In genomic region chr5:31179766-31180630, GRCm38 (mm10) we compare ENCODE assay signal across 8 mouse cellular contexts. TPM values are rescaled to one million over a fixed set of nuclear protein-coding genes. Genes with fewer than 3 reads are reported as not detected.
DNase-seq lines count a peak whose midpoint lies in the region; ATAC-seq and TF ChIP-seq lines count a peak whose summit lies in the region.

Gene Gm29609, minus strand, starts transcription at chr5:31179911.
Gene Gtf3c2, minus strand, starts transcription at chr5:31180144.

- TF ChIP-seq CTCF in E14TG2a.4 (conservative IDR thresholded peaks at IDR 0.05; ENCODE audit: low read length), result no peak
- no peak; the same call in 1 of the 2 replicates for TF ChIP-seq CTCF in heart, postnatal 0 days (IDR thresholded peaks at IDR 0.05; ENCODE audit: low read depth)
- TF ChIP-seq CTCF in testis, adult 2 months (IDR thresholded peaks at IDR 0.05; ENCODE audit: control insufficient read depth, insufficient read depth, insufficient replicate concordance, low read depth, low read length), result no peak

- peak within 1 kb of the TSS; percentile 99 for H3K27ac ChIP-seq in forebrain, embryonic 12.5 days
- H3K27ac ChIP-seq in heart, postnatal 0 days (ENCODE audit: low read depth), result peak within 1 kb of the TSS; percentile 96
- H3K27ac ChIP-seq in liver, embryonic 16.5 days (ENCODE audit: low read length), result peak within 1 kb of the TSS; percentile 99
- peak within 1 kb of the TSS; percentile 98 for H3K27ac ChIP-seq in neural tube, embryonic 13.5 days (replicated peaks)
- peak within 1 kb of the TSS; percentile 82 for H3K27ac ChIP-seq in testis, adult 2 months (ENCODE audit: control insufficient read depth, insufficient read depth, low read depth, low read length)

- H3K27me3 ChIP-seq in E14TG2a.4 (ENCODE audit: insufficient read depth, low read length), result no peaks in the 10 kb centered on the region
- H3K27me3 ChIP-seq in forebrain, embryonic 12.5 days, result no peaks in the 10 kb centered on the region
- H3K27me3 ChIP-seq in heart, postnatal 0 days (ENCODE audit: control insufficient read depth, insufficient read depth, low read length), result no peaks in the 10 kb centered on the region
- H3K27me3 ChIP-seq in liver, embryonic 16.5 days (ENCODE audit: control insufficient read depth, insufficient read depth, low read depth, low read length), result no peaks in the 10 kb centered on the region
- H3K27me3 ChIP-seq in neural tube, embryonic 13.5 days, result no peaks in the 10 kb centered on the region
- no peaks in the 10 kb centered on the region for H3K27me3 ChIP-seq in testis, adult 2 months (ENCODE audit: control insufficient read depth, insufficient read depth, low read length)

- peak; percentile 94 for TF ChIP-seq POLR2A in testis, adult 2 months (IDR thresholded peaks at IDR 0.05; ENCODE audit: control insufficient read depth, low read depth, low read length)

- peak within 1 kb of the TSS; percentile 71 for H3K9ac ChIP-seq in forebrain, embryonic 12.5 days
- peak within 1 kb of the TSS; percentile 81 for H3K9ac ChIP-seq in heart, postnatal 0 days (replicated peaks; ENCODE audit: low read depth, low read length)
- H3K9ac ChIP-seq in liver, embryonic 16.5 days (ENCODE audit: low read depth, low read length), result peak within 1 kb of the TSS; percentile 63
- peak within 1 kb of the TSS; percentile 84 for H3K9ac ChIP-seq in neural tube, embryonic 13.5 days

- no peaks in the 10 kb centered on the region for H3K9me3 ChIP-seq in E14TG2a.4 (ENCODE audit: low read length)
- no peaks in the 10 kb centered on the region for H3K9me3 ChIP-seq in forebrain, embryonic 12.5 days
- no peaks in the 10 kb centered on the region for H3K9me3 ChIP-seq in heart, postnatal 0 days (replicated peaks; ENCODE audit: control insufficient read depth, low read length)
- H3K9me3 ChIP-seq in liver, embryonic 16.5 days (replicated peaks; ENCODE audit: control insufficient read depth, low read length), result no peaks in the 10 kb centered on the region
- no peaks in the 10 kb centered on the region for H3K9me3 ChIP-seq in neural tube, embryonic 13.5 days

- peak; percentile 98 for ATAC-seq in forebrain, embryonic 12.5 days (ENCODE audit: low FRiP score)
- peak; percentile 98 for ATAC-seq in heart, postnatal 0 days (ENCODE audit: insufficient read depth, low read depth)
- peak; percentile 87 for ATAC-seq in liver, embryonic 16.5 days (ENCODE audit: low read depth)
- ATAC-seq in neural tube, embryonic 13.5 days (ENCODE audit: low read depth), result peak; percentile 98

- under 1% methylated on average over 59 of the region's 59 CpGs for WGBS in forebrain, embryonic 12.5 days
- under 1% methylated on average over 59 of the region's 59 CpGs for WGBS in heart, postnatal 0 days
- under 1% methylated on average over 59 of the region's 59 CpGs for whole genome bisulfite sequencing in liver, embryonic 16.5 days (ENCODE audit: insufficient replicate concordance)
- WGBS in neural tube, embryonic 13.5 days, result under 1% methylated on average over 59 of the region's 59 CpGs

- no peak for TF ChIP-seq EP300 in heart, postnatal 0 days (IDR thresholded peaks at IDR 0.05; ENCODE audit: low read depth)

- peak within 1 kb of the TSS; percentile 82 for H3K4me2 ChIP-seq in forebrain, embryonic 12.5 days
- peak within 1 kb of the TSS; percentile 99 for H3K4me2 ChIP-seq in heart, postnatal 0 days (ENCODE audit: low read depth, low read length)
- peak within 1 kb of the TSS; percentile 85 for H3K4me2 ChIP-seq in liver, embryonic 16.5 days (ENCODE audit: low read depth, low read length)
- peak within 1 kb of the TSS; percentile 98 for H3K4me2 ChIP-seq in neural tube, embryonic 13.5 days

- peaks cover 28% of the 10 kb centered on the region for H3K36me3 ChIP-seq in E14TG2a.4 (ENCODE audit: insufficient read depth, low read length)
- peaks cover 6% of the 10 kb centered on the region; the same call in 1 of the 2 replicates for H3K36me3 ChIP-seq in forebrain, embryonic 12.5 days (replicated peaks)
- no peaks in the 10 kb centered on the region; the same call in 1 of the 2 replicates for H3K36me3 ChIP-seq in heart, postnatal 0 days (replicated peaks; ENCODE audit: control insufficient read depth, insufficient read depth, low read length)
- no peaks in the 10 kb centered on the region for H3K36me3 ChIP-seq in liver, embryonic 16.5 days (ENCODE audit: control insufficient read depth, insufficient read depth)
- 0 out of 2 replicates have a peak, but pooled peaks cover 2% of the 10 kb centered on the region for H3K36me3 ChIP-seq in neural tube, embryonic 13.5 days
- no peaks in the 10 kb centered on the region for H3K36me3 ChIP-seq in testis, adult 2 months (ENCODE audit: control insufficient read depth, insufficient read depth, low read length)

- H3K4me1 ChIP-seq in E14TG2a.4 (replicated peaks; ENCODE audit: low read depth, low read length), result peaks cover 56% of the 10 kb centered on the region
- H3K4me1 ChIP-seq in forebrain, embryonic 12.5 days, result peaks cover 20% of the 10 kb centered on the region
- peaks cover 13% of the 10 kb centered on the region for H3K4me1 ChIP-seq in heart, postnatal 0 days (ENCODE audit: control insufficient read depth, insufficient read depth)
- peaks cover 20% of the 10 kb centered on the region for H3K4me1 ChIP-seq in liver, embryonic 16.5 days (ENCODE audit: control insufficient read depth, low read depth, low read length)
- H3K4me1 ChIP-seq in neural tube, embryonic 13.5 days (replicated peaks), result peaks cover 23% of the 10 kb centered on the region
- H3K4me1 ChIP-seq in testis, adult 2 months (ENCODE audit: control insufficient read depth, insufficient read depth, low read length), result no peaks in the 10 kb centered on the region

- peak; percentile 93 for DNase-seq in c-Kit-positive CD71-positive TER-119-positive erythroid progenitor cells, embryonic 14.5 days (ENCODE audit: low spot score)
- DNase-seq in heart, postnatal 0 days (ENCODE audit: low spot score), result peak; percentile 97
- DNase-seq in kidney, postnatal 4 days, result peak; percentile 95 to 97

- H3K4me3 ChIP-seq in E14TG2a.4 (replicated peaks; ENCODE audit: low read length), result peak within 1 kb of the TSS; percentile 100
- peak within 1 kb of the TSS; percentile 84 for H3K4me3 ChIP-seq in forebrain, embryonic 12.5 days (replicated peaks)
- H3K4me3 ChIP-seq in heart, postnatal 0 days (ENCODE audit: low read depth, low read length), result peak within 1 kb of the TSS; percentile 95
- H3K4me3 ChIP-seq in liver, embryonic 16.5 days (ENCODE audit: low read depth, low read length), result peak within 1 kb of the TSS; percentile 96
- H3K4me3 ChIP-seq in neural tube, embryonic 13.5 days, result peak within 1 kb of the TSS; percentile 91
- H3K4me3 ChIP-seq in testis, adult 2 months (ENCODE audit: control insufficient read depth, low read depth, low read length), result peak within 1 kb of the TSS; percentile 90

RNA-seq across cellular contexts. Expression of gene Gm29609, which starts in this region (rescaled TPM):
- polyA plus RNA-seq in forebrain, embryonic 12.5 days (2016; fragmentation: Nextera tagmentation; extraction: Ambion mirVana), result 1.7 and 2.1 TPM in 2 replicates
- total RNA-seq in heart, postnatal 0 days (2014; rRNA removed; ENCODE audit: low replicate concordance), result 6.6 and 9.9 TPM in 2 replicates
- polyA plus RNA-seq in heart, postnatal 0 days (2015; fragmentation: Nextera tagmentation; extraction: Ambion mirVana), result 0.80 and 1.1 TPM in 2 replicates
- 0.33 and 0.74 TPM in 2 replicates for polyA plus RNA-seq in liver, embryonic 16.5 days (2015; fragmentation: Nextera tagmentation; extraction: Ambion mirVana)
- 0.71 and 1.3 TPM in 2 replicates for polyA plus RNA-seq in neural tube, embryonic 13.5 days (2015; fragmentation: Nextera tagmentation; extraction: Ambion mirVana)
- 7.3 and 9.7 TPM in 2 replicates for polyA plus RNA-seq in testis, adult 2 months (2012; rRNA removed)

RNA-seq across cellular contexts. Expression of gene Gtf3c2, which starts in this region (rescaled TPM):
- polyA plus RNA-seq in forebrain, embryonic 12.5 days (2016; fragmentation: Nextera tagmentation; extraction: Ambion mirVana), result 102 and 110 TPM in 2 replicates
- total RNA-seq in heart, postnatal 0 days (2014; rRNA removed; ENCODE audit: low replicate concordance), result 15.7 and 42.7 TPM in 2 replicates
- 18.3 and 20.5 TPM in 2 replicates for polyA plus RNA-seq in heart, postnatal 0 days (2015; fragmentation: Nextera tagmentation; extraction: Ambion mirVana)
- polyA plus RNA-seq in liver, embryonic 16.5 days (2015; fragmentation: Nextera tagmentation; extraction: Ambion mirVana), result 29.3 and 32.2 TPM in 2 replicates
- polyA plus RNA-seq in neural tube, embryonic 13.5 days (2015; fragmentation: Nextera tagmentation; extraction: Ambion mirVana), result 65.7 and 69.4 TPM in 2 replicates
- 47.2 and 49.0 TPM in 2 replicates for polyA plus RNA-seq in testis, adult 2 months (2012; rRNA removed)

Comparison
In these comparisons a context has a peak if more than half of its experiments do, and no peak if none do; other contexts are left out.
1. Peak in every context shown above with its lines: DNase-seq, ATAC-seq, H3K4me3 ChIP-seq and H3K27ac ChIP-seq.